Mouse (Mus musculus): Measurements from ENCODE around the gene Slc35e3. TPM values are rescaled to one million over a fixed set of nuclear protein-coding genes. Genes with fewer than 3 reads are reported as not detected.

Gene Slc35e3
- polyA plus RNA-seq, 1 experiment from 2014 or later = 19.4 TPM

DNA sequence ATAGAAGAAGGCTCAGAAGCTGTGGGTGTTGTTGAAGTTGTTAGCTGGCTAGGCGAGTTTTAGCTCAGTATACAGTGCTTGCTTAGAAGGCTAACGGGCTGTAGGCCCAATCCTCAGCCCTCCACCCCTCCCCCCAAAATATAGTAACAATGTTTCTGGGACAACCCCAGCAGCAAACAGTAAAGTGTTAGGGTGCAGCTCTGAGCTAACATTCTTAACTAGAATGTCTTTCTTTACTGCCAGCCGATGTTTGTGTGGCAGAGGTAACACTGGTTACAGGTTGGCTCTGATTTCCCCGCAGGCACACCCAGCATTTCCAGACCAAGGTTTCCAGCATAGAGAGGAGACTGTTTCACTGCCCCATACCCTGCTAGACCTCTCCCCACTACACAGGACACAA is 2.2 kb downstream of the Slc35e3 start:
- Histone ChIP-seq H3K27me3 (ENCODE audit: control insufficient read depth, insufficient read depth, low read length) (no peaks in the 10 kb centered on the region), H3K27ac (replicated peaks) (peak overlapping the region; percentile 70; the same call in 1 of the 2 replicates), H3K9ac (ENCODE audit: low read length) (0 out of 2 replicates have a peak overlapping the region, but pooled peaks have one; percentile 5), H3K36me3 (ENCODE audit: control insufficient read depth, insufficient read depth, low read length) (0 out of 2 replicates have a peak, but pooled peaks cover 3% of the 10 kb centered on the region), H3K4me1 (replicated peaks; ENCODE audit: control insufficient read depth, insufficient read depth) (no peaks in the 10 kb centered on the region), H3K4me3 (ENCODE audit: low read depth, low read length) (peak overlapping the region; percentile 39; the same call in 1 of the 2 replicates), H3K4me2 (replicated peaks; ENCODE audit: low read depth) (0 out of 2 replicates have a peak overlapping the region, but pooled peaks have one; percentile 30), H3K9me3 (ENCODE audit: control insufficient read depth, low read length) (no peaks in the 10 kb centered on the region)
- WGBS = 66% methylated on average over 4 of the region's 4 CpGs
- ATAC-seq (ENCODE audit: low FRiP score, low TSS enrichment) = peak; percentile 75
- TF ChIP-seq CTCF (IDR thresholded peaks at IDR 0.05; ENCODE audit: low read depth) = no peak
- TF ChIP-seq EP300 (optimal IDR thresholded peaks at IDR 0.05) = no peak
- DNase-seq (ENCODE audit: low spot score) = peak; percentile 69

DNA sequence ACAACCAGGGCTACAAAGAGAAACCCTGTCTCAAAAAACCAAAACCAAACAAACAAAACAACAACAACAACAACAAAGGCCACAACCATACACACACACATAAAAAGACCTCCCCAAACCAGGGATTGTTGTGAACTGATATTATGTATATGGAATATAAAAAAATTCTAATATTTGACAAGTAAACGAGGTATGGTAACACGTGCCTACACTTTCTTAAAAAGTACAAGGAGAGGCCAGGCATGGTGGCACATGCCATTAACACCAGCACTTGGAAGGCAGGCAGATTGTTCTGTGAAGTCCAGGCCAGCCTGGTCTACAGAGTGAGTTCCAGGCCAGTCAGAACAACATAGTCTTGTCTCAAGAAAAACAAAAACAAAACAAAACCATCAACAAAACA is 3.0 kb downstream of the Slc35e3 start:
- no peak overlapping the region for H3K4me2 ChIP-seq (replicated peaks; ENCODE audit: low read depth)
- no peaks in the 10 kb centered on the region for H3K4me1 ChIP-seq (replicated peaks; ENCODE audit: control insufficient read depth, insufficient read depth)
- 0 out of 2 replicates have a peak, but pooled peaks cover 3% of the 10 kb centered on the region for H3K36me3 ChIP-seq (ENCODE audit: control insufficient read depth, insufficient read depth, low read length)
- no peaks in the 10 kb centered on the region for H3K9me3 ChIP-seq (ENCODE audit: control insufficient read depth, low read length)
- TF ChIP-seq EP300 (optimal IDR thresholded peaks at IDR 0.05) = no peak
- TF ChIP-seq CTCF (IDR thresholded peaks at IDR 0.05; ENCODE audit: low read depth) = no peak
- 77% methylated on average over 2 of the region's 2 CpGs for WGBS
- no peak overlapping the region for H3K4me3 ChIP-seq (ENCODE audit: low read depth, low read length)
- peak overlapping the region; percentile 70; the same call in 1 of the 2 replicates for H3K27ac ChIP-seq (replicated peaks)
- no peak for ATAC-seq (ENCODE audit: low FRiP score, low TSS enrichment)
- no peaks in the 10 kb centered on the region for H3K27me3 ChIP-seq (ENCODE audit: control insufficient read depth, insufficient read depth, low read length)
- no peak overlapping the region for H3K9ac ChIP-seq (ENCODE audit: low read length)
- no peak for DNase-seq (ENCODE audit: low spot score)

DNA sequence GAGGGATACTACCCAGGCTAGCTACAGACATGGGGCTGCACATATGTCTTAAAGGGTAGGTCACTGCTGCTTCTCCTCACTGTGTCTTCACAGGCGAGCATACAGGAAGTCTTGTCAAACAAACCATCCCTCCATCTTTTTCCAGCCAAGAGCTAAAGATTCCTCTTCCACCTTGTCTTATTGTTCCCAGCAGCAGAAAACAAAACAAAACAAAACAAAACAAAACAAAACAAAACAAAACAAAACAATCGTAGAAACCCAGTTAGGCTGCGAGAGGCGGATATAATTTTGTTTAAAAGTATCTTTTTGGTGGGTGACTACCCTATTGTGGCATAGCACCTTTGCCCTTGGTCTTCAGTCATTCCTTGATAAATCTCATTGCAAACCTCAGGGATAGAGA is 3.5 kb downstream of the Slc35e3 start:
- DNase-seq (ENCODE audit: low spot score) = no peak
- TF ChIP-seq CTCF (IDR thresholded peaks at IDR 0.05; ENCODE audit: low read depth) (no peak), EP300 (optimal IDR thresholded peaks at IDR 0.05) (no peak)
- 87% methylated on average over 4 of the region's 4 CpGs for WGBS

DNA sequence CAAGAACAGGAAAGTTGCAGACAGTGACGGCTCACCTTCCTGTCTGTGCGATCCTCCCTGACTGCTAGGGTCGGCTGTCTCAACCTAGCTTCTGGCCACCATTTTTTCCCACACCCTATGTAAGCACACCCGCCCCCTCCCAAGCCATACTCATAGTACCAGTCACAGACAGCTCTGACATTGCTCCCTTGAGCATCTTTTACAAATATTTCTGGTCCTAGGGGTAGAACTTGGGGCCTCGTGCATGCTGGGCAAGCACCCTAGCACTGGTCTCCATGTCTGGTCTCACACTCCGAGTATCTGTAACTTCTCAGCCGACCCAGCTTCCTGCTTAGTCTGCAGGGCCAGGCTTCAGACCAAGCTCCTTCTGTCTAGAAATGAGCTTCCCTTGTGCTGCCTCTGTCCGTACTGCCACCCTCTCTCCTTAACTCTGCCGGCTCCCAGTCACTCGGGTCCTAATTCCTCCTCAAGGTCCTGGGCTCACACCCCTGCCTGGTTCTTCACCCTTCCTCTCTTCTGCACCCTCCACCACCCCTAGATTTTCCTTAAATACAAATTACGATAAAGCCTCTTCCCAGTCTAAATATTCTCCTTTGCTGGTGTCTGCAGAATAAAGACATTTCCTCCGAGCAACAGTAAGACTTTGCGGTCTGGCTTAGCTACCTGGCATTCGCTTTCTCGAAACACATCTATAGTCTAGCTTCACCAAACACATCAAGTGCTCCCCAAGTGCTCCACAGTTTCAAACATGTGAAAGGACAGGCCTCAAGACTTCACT is 4.3 kb downstream of the Slc35e3 start:
- H3K4me1 ChIP-seq (replicated peaks; ENCODE audit: control insufficient read depth, insufficient read depth) = no peaks in the 10 kb centered on the region
- no peaks in the 10 kb centered on the region for H3K9me3 ChIP-seq (ENCODE audit: control insufficient read depth, low read length)
- ATAC-seq (ENCODE audit: low FRiP score, low TSS enrichment) (no peak), DNase-seq (ENCODE audit: low spot score) (no peak)
- no peak overlapping the region for H3K9ac ChIP-seq (ENCODE audit: low read length)
- H3K4me3 ChIP-seq (ENCODE audit: low read depth, low read length) = no peak overlapping the region
- H3K27ac ChIP-seq (replicated peaks) = peak overlapping the region; percentile 45; the same call in 1 of the 2 replicates
- WGBS = 83% methylated on average over 15 of the region's 15 CpGs
- no peaks in the 10 kb centered on the region for H3K27me3 ChIP-seq (ENCODE audit: control insufficient read depth, insufficient read depth, low read length)
- H3K36me3 ChIP-seq (ENCODE audit: control insufficient read depth, insufficient read depth, low read length) = 0 out of 2 replicates have a peak, but pooled peaks cover 3% of the 10 kb centered on the region
- H3K4me2 ChIP-seq (replicated peaks; ENCODE audit: low read depth) = no peak overlapping the region
- TF ChIP-seq CTCF (IDR thresholded peaks at IDR 0.05; ENCODE audit: low read depth) = no peak
- no peak for TF ChIP-seq EP300 (optimal IDR thresholded peaks at IDR 0.05)

More for the DNA sequence above, 3.5 kb downstream of the Slc35e3 start:
- Histone ChIP-seq H3K4me2 (replicated peaks; ENCODE audit: low read depth) (no peak overlapping the region), H3K9ac (ENCODE audit: low read length) (no peak overlapping the region), H3K27ac (replicated peaks) (no peak overlapping the region), H3K4me1 (replicated peaks; ENCODE audit: control insufficient read depth, insufficient read depth) (no peaks in the 10 kb centered on the region), H3K27me3 (ENCODE audit: control insufficient read depth, insufficient read depth, low read length) (no peaks in the 10 kb centered on the region), H3K9me3 (ENCODE audit: control insufficient read depth, low read length) (no peaks in the 10 kb centered on the region), H3K36me3 (ENCODE audit: control insufficient read depth, insufficient read depth, low read length) (0 out of 2 replicates have a peak, but pooled peaks cover 3% of the 10 kb centered on the region), H3K4me3 (ENCODE audit: low read depth, low read length) (no peak overlapping the region)
- no peak for ATAC-seq (ENCODE audit: low FRiP score, low TSS enrichment)

DNA sequence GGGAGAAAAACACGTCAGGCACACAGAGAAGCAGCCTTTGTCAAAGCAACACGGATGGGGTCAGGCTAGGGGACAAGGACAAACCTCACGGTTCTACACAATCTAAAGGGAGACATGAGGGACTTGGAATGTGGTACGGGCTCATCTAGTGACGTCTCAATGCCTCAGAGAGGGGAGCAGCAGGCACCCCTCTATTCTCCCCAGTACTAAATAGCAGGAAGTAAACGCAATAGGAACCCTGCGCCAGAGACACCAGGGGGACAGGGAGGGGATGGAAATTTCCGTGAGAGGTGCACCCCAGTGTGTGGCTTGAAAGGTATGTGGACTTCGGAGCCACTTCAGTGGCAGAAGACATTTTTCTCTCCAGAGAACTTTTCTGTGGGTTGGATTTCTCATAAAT is 5.2 kb downstream of the Slc35e3 start:
- no peak for ATAC-seq (ENCODE audit: low FRiP score, low TSS enrichment)
- Histone ChIP-seq H3K9ac (ENCODE audit: low read length) (no peak overlapping the region), H3K4me2 (replicated peaks; ENCODE audit: low read depth) (no peak overlapping the region), H3K27ac (replicated peaks) (no peak overlapping the region), H3K27me3 (ENCODE audit: control insufficient read depth, insufficient read depth, low read length) (no peaks in the 10 kb centered on the region), H3K9me3 (ENCODE audit: control insufficient read depth, low read length) (no peaks in the 10 kb centered on the region), H3K4me3 (ENCODE audit: low read depth, low read length) (no peak overlapping the region), H3K36me3 (ENCODE audit: control insufficient read depth, insufficient read depth, low read length) (0 out of 2 replicates have a peak, but pooled peaks cover 3% of the 10 kb centered on the region), H3K4me1 (replicated peaks; ENCODE audit: control insufficient read depth, insufficient read depth) (no peaks in the 10 kb centered on the region)
- TF ChIP-seq EP300 (optimal IDR thresholded peaks at IDR 0.05) (no peak), CTCF (IDR thresholded peaks at IDR 0.05; ENCODE audit: low read depth) (no peak)
- WGBS = 90% methylated on average over 9 of the region's 9 CpGs
- no peak for DNase-seq (ENCODE audit: low spot score)

DNA sequence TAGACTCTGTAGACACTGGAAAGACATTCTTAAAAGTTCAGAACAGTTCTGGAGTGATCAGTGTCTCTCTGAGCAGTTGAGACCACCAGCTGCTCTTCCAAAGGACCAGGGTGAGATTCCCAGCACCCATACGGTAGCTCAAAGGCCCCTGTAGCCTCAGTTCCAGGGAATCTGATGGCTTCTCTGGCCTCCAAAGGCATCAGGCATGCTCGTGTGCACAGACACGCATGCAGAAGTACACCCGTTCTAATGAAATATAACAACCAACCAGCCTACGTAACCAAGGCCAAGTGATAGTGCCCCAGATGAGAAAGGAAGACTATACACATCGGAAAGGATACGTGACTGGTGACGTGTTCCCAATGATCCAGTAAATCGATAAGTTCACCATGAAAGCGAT is 6.0 kb downstream of the Slc35e3 start:
- Histone ChIP-seq H3K9me3 (ENCODE audit: control insufficient read depth, low read length) (no peaks in the 10 kb centered on the region), H3K9ac (ENCODE audit: low read length) (no peak overlapping the region), H3K27me3 (ENCODE audit: control insufficient read depth, insufficient read depth, low read length) (no peaks in the 10 kb centered on the region), H3K27ac (replicated peaks) (no peak overlapping the region), H3K4me3 (ENCODE audit: low read depth, low read length) (no peak overlapping the region), H3K4me1 (replicated peaks; ENCODE audit: control insufficient read depth, insufficient read depth) (no peaks in the 10 kb centered on the region), H3K4me2 (replicated peaks; ENCODE audit: low read depth) (no peak overlapping the region), H3K36me3 (ENCODE audit: control insufficient read depth, insufficient read depth, low read length) (0 out of 2 replicates have a peak, but pooled peaks cover 3% of the 10 kb centered on the region)
- 98% methylated on average over 10 of the region's 10 CpGs for WGBS
- DNase-seq (ENCODE audit: low spot score) = no peak
- no peak for TF ChIP-seq CTCF (IDR thresholded peaks at IDR 0.05; ENCODE audit: low read depth)
- TF ChIP-seq EP300 (optimal IDR thresholded peaks at IDR 0.05) = no peak
- no peak for ATAC-seq (ENCODE audit: low FRiP score, low TSS enrichment)

Data from stomach, postnatal 0 days (tissue).